Mouse (Mus musculus) olfactory bulb, adult 2 months (tissue): ENCODE measurements around the gene B3gnt8. TPM values are rescaled to one million over a fixed set of nuclear protein-coding genes. Genes with fewer than 3 reads are reported as not detected.
A peak's percentile ranks its signal among the peaks of the same experiment; 100 is the strongest.

Experiments
- H3K27ac ChIP-seq: fragments of 200-500 bp; 2 replicates; pipeline ENCODE4 v1.5.1; 2012; ENCODE audit warnings: low read depth, low read length; ENCODE audit not compliant: insufficient read depth
- H3K4me1 ChIP-seq: fragments of 200-500 bp; 2 replicates; pipeline ENCODE4 v1.6.1; 2012; ENCODE audit warnings: low read length; ENCODE audit not compliant: control insufficient read depth, insufficient read depth
- H3K4me3 ChIP-seq: fragments of 200-500 bp; 2 replicates; pipeline ENCODE4 v1.5.1; 2012; ENCODE audit warnings: mild to moderate bottlenecking, low read depth, low read length, moderate library complexity; ENCODE audit not compliant: insufficient read depth
- CTCF ChIP-seq: fragments of 200-500 bp; IDR thresholded peaks from 2 replicates; pipeline ENCODE4 v1.5.1; 2012; ENCODE audit warnings: low read depth, mild to moderate bottlenecking, low read length, moderate library complexity; ENCODE audit not compliant: insufficient read depth
- POLR2A ChIP-seq: fragments of 200-500 bp; IDR thresholded peaks from 2 replicates; pipeline ENCODE4 v1.6.1; 2012; ENCODE audit warnings: mild to moderate bottlenecking, low read depth, low read length, moderate library complexity; ENCODE audit not compliant: insufficient read depth
- WGBS: fragments of 180-500 bp; shearing (Covaris S2); methylation state at CpG from one replicate; pipeline ENCODE4 v1.1.7; 2018; 5-methylcytosine and 5-hydroxymethylcytosine counted together
- polyA plus RNA-seq: library from polyadenylated mRNA; stranded (reverse); fragments of >200 nt; gene quantifications from 2 replicates; pipeline ENCODE4 v1.2.4, GENCODE M21; 2012; ENCODE audit warnings: low replicate concordance; ENCODE audit not compliant: missing spikeins, insufficient read depth, insufficient read length

Gene B3gnt8
- polyA plus RNA-seq, 1 experiment = not detected

DNA sequence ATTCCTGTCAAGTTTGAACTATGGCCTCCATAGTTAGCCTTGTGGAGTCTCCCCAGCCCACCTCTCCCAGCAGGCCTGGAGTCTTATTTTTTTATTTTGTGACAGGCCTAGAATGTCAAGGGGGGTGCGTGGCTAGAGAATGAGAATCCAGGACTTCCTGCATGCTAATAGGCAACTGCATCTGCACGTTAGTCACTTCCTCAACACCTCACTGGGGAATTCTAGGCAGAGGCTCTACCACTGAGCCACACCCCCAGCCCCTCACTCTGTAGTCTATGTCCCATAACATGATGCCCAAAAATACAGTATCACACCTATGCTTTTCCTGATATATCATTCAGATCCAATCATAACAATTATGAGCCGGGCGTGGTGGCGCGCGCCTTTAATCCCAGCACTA, 50.6 kb downstream of the B3gnt8 start:
- Histone ChIP-seq H3K4me3 (no peak overlapping the region), H3K27ac (no peak overlapping the region), H3K4me1 (peaks cover 20% of the 10 kb centered on the region)
- WGBS = 90% methylated on average over 7 of the region's 7 CpGs
- no peak for TF ChIP-seq CTCF
- no peak for TF ChIP-seq POLR2A

DNA sequence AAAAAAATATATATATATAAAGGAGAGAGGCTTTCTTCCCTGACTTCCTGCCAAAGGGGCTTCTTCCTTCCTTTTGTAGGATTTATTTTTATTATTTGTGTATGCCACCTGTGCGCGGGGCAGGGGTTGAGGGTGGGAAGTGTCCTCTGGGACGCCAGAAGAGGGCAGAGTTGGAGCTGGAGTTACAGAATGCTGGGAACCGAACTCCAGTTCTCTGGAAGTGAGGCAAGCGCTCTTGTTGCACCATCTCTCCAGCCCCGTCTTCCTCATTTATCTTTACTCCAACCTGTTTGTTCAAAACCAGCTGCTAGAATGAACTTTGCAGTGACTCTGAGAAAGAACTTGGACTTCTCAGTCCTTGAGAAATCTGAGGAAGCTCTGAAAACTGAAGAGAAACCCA, 53.5 kb downstream of the B3gnt8 start:
- no peak for TF ChIP-seq POLR2A
- no peak for TF ChIP-seq CTCF
- no peak overlapping the region for H3K4me3 ChIP-seq
- WGBS = 11% methylated on average over 6 of the region's 6 CpGs
- peaks cover 30% of the 10 kb centered on the region for H3K4me1 ChIP-seq
- peak overlapping the region; percentile 100; the same call in 1 of the 2 replicates for H3K27ac ChIP-seq

GRCm38 (mm10) chr7:25680514-25681258, 54.2 kb downstream of the B3gnt8 start, which contains the start of gene B9d2:
TSS of gene B9d2 (plus strand) at chr7:25680780.
- under 1% methylated on average over 46 of the region's 46 CpGs for WGBS
- peak; percentile 89 for TF ChIP-seq POLR2A
- TF ChIP-seq CTCF = no peak
- Histone ChIP-seq H3K4me3 (peak within 1 kb of the TSS; percentile 90), H3K27ac (peak within 1 kb of the TSS; percentile 100), H3K4me1 (peaks cover 30% of the 10 kb centered on the region)

DNA sequence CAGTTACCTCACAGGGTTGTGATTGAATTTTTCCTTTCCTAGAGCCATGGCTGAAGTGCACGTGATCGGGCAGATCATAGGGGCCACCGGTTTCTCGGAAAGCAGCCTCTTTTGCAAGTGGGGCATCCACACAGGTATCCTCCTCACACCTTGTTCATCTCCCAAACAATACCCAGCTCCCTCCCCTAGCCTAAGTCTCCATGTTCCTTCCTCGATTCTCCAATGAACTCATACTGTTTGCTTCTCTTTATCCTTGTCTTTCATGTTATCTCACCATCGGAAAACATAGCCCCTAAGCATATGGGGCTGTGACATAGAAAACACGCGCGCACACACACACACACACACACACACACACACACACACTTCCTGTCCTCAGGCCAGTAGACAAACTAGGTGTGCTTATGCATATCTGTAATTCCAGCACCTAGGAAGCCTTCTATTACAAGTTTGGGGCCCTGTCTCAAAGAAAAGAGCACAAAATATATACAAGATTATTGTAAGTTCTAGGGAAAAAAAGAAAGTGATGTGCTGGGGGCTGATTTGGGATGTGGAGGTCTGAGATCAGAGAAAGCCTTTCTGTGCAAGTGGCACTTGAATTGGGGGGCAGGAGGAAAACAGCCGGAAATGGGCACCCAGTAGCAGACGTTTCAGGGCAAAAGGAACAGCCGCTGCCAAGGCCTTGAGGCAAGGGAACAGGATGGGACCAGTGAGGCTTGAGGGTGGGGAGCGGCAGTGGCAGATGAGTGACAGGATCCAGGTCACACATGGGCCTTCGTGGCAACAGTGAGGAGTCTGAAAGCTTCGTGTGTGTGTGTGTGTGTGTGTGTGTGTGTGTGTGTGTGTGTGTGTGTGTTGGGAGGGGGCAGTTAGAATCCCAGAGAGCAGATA, 55.1 kb downstream of the B3gnt8 start:
- WGBS = 59% methylated on average over 15 of the region's 15 CpGs
- H3K27ac ChIP-seq = no peak overlapping the region
- TF ChIP-seq POLR2A = no peak
- TF ChIP-seq CTCF = no peak
- peaks cover 34% of the 10 kb centered on the region for H3K4me1 ChIP-seq
- peak overlapping the region; percentile 90 for H3K4me3 ChIP-seq

DNA sequence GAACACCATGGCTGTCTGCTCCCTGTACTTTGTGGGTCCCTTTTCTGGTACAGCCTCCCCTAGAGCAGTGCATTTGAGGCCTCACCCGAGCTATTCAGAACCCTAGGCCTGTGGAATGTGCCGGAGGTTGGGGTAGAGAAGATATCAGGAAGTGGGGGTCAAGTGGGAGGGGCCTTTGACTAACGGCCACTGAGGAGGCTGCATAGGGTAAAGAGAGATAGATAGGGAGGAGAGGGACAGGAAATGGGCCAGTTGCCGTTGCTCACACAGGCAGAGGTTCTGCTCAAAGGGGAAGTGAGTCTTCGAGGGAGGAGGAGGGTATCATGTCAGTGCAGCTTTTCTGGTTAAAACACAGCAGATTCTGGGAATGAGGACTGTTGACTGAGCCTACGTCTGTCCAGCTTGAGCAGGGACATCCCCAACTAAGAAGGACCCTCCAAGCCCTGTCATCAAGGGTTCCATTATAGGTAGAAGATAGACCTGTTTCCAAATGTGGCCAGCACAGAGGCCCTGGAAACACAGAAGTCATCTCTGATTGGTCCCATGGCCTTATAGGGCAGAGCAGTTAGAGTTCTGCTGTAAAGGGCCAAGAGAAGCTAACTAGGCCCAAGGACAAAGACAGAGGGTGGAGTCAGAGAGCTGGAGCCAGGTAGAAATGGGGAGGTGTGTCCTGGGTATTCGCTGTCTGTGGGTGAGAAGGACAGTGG, 57.2 kb downstream of the B3gnt8 start:
- no peak for TF ChIP-seq CTCF
- no peak for TF ChIP-seq POLR2A
- Histone ChIP-seq H3K27ac (no peak overlapping the region), H3K4me3 (no peak overlapping the region), H3K4me1 (peaks cover 52% of the 10 kb centered on the region)
- WGBS = 82% methylated on average over 7 of the region's 7 CpGs

DNA sequence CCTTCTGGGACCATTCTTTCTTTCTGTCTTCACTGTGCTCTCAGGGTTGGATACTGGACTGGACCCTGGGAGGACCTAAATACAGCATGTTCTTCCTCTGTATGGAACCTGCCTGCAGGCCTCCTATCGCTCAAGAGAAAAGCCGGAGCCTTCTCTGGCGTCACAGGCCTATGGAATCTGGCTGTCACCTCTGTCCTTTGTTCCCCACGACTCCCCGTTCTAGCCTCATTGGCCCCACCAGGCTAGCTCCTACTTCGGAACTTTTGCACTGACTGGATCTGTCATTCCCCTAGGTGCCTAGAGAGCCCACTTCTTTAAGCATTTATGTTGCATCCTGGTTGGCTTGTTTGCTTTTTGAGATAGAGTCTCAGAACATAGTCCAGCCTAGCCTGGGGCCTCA, 58.2 kb downstream of the B3gnt8 start:
- WGBS = 83% methylated on average over 6 of the region's 6 CpGs

More for the DNA sequence above, 58.2 kb downstream of the B3gnt8 start:
- H3K27ac ChIP-seq = 0 out of 2 replicates have a peak overlapping the region, but pooled peaks have one; percentile 21
- TF ChIP-seq CTCF = no peak
- no peak for TF ChIP-seq POLR2A
- H3K4me3 ChIP-seq = no peak overlapping the region
- H3K4me1 ChIP-seq = peaks cover 60% of the 10 kb centered on the region

Other genes starting within 250 kb of the B3gnt8 start
- gene Lipe, start 227.9 kb upstream of the B3gnt8 start, polyA plus RNA-seq = not detected in 2 replicates
- not detected in 2 replicates for gene Cxcl17, start 213.8 kb upstream of the B3gnt8 start, polyA plus RNA-seq
- gene Ceacam1, start 149.1 kb upstream of the B3gnt8 start, polyA plus RNA-seq = not detected in 2 replicates
- not detected in 2 replicates for gene Ceacam2, start 86.8 kb upstream of the B3gnt8 start, polyA plus RNA-seq
- gene Erich4, start 10.8 kb upstream of the B3gnt8 start, polyA plus RNA-seq = not detected in 2 replicates
- not detected in 2 replicates for gene Dmac2, start 7.2 kb upstream of the B3gnt8 start, polyA plus RNA-seq
- gene Bckdha, start 32.3 kb downstream of the B3gnt8 start, polyA plus RNA-seq = not detected in 2 replicates
- gene Exosc5, start 32.5 kb downstream of the B3gnt8 start, polyA plus RNA-seq = not detected in 2 replicates
- gene Tmem91, start 48.5 kb downstream of the B3gnt8 start, polyA plus RNA-seq = not detected in 2 replicates
- gene B9d2, start 54.1 kb downstream of the B3gnt8 start, polyA plus RNA-seq = not detected in 2 replicates
- gene Tgfb1, start 60.3 kb downstream of the B3gnt8 start, polyA plus RNA-seq = not detected in 2 replicates
- not detected in 2 replicates for gene Ccdc97, start 92.4 kb downstream of the B3gnt8 start, polyA plus RNA-seq
- gene Hnrnpul1, start 128.1 kb downstream of the B3gnt8 start, polyA plus RNA-seq = 160 TPM in 1 of 2 replicates, not detected in the other
- not detected in 2 replicates for gene Axl, start 162.1 kb downstream of the B3gnt8 start, polyA plus RNA-seq
- not detected in 2 replicates for gene Cyp2s1, start 190.3 kb downstream of the B3gnt8 start, polyA plus RNA-seq